Mouse (Mus musculus) lung, postnatal 0 days (tissue): ENCODE measurements at regions not wholly inside any gene's neighbourhood (a gene's known extent, or its start where the extent isn't known, plus 50 kb on each side); places are given as distances from the start of the nearest gene placed in this dataset.

ENCODE experiments used
- CTCF ChIP-seq: IDR thresholded peaks from 2 replicates; pipeline ENCODE4 v1.5.1; 2016; ENCODE audit warnings: antibody characterized with exemption, mild to moderate bottlenecking
- EP300 ChIP-seq: IDR thresholded peaks from 2 replicates; pipeline ENCODE4 v1.6.1; 2016; ENCODE audit warnings: antibody characterized with exemption, mild to moderate bottlenecking, control low read depth

GRCm38 (mm10) chr2:172815146-172815545 lies 125.0 kb downstream of the Bmp7 start:
- TF ChIP-seq CTCF (no peak), EP300 (no peak)
